In the genomic region with DNA sequence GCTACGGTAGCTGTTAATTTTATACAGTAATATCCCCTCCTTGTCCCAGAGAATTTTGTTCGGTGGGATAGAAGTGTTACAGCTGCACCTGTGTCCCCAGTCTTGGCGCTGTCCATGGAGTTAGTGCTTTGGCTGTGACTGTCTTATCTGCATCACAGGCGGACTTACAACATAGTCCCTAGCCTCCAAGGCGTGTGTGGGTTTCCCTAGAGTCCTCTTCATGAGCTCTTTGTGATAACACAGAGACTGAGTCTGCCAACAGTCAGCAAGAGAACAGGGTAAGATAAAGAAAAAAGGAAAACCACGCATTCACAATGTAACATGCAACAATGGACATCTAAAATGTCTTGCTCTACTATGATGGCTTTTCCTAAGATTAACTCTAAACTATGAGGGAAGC, we compare ENCODE assay signal across 20 mouse cellular contexts.
"Had no signal": no experiment of that assay in that cellular context is flagged by ENCODE, and none has a peak within 500 bp of the region (broad histone marks: within the 10 kb centered on the region; RNA-seq: fewer than 3 reads in every experiment).

No protein-coding gene starts in this region.

- ATAC-seq: midbrain, embryonic 13.5 days; midbrain, embryonic 16.5 days had no signal

- H3K9me3 ChIP-seq: liver, embryonic 15.5 days; midbrain, embryonic 10.5 days; midbrain, embryonic 13.5 days; neural tube, embryonic 13.5 days had no signal

- H3K27me3 ChIP-seq: liver, embryonic 15.5 days; midbrain, embryonic 13.5 days; neural tube, embryonic 13.5 days had no signal

- H3K4me2 ChIP-seq: liver, embryonic 15.5 days; midbrain, embryonic 13.5 days; neural tube, embryonic 13.5 days had no signal

- DNase-seq: kidney, adult 11 months; kidney, adult 8-10 months; kidney, postnatal 14 days; layer of hippocampus, adult 9-11 months; layer of hippocampus, postnatal 36 days; lung, adult 2 months; lung, postnatal 14 days; lung, postnatal 4 days; retina, postnatal 1 day; thymus, adult 2 months; thymus, postnatal 14 days had no signal

- H3K4me1 ChIP-seq: midbrain, embryonic 10.5 days; midbrain, embryonic 13.5 days; neural tube, embryonic 13.5 days had no signal

- H3K27ac ChIP-seq: layer of hippocampus, adult 2 months; left cerebral cortex, adult 2 months; liver, embryonic 15.5 days; midbrain, embryonic 10.5 days; midbrain, embryonic 13.5 days; neural tube, embryonic 13.5 days; stomach, postnatal 0 days had no signal

- H3K9ac ChIP-seq: liver, embryonic 15.5 days; midbrain, embryonic 13.5 days; neural tube, embryonic 13.5 days had no signal

- H3K4me3 ChIP-seq: layer of hippocampus, adult 2 months; left cerebral cortex, adult 2 months; liver, embryonic 15.5 days; midbrain, embryonic 10.5 days; midbrain, embryonic 13.5 days; myocyte; neural tube, embryonic 13.5 days had no signal
